21 mouse cellular contexts compared by ENCODE assay signal in the genomic region with DNA sequence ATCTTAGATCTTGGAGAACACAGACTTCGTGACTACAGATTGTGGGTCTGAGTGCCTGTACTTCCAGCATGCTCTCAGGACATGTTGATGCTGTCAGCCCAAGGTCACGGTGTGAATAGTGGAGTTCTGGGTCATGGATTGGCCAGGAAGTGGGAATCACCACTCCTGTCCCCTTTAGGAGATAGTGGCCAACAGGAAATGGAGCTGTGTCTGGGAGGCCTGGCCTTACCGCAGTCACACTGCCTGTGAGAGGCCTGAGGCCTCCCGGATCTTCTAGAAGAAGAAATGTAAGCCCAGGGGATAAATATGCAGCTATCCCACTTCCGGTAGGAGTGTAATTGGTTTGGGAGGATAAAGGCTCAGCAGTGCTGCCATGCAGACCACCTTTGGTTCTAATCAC. TPM values are rescaled to one million over a fixed set of nuclear protein-coding genes. Genes with fewer than 3 reads are reported as not detected.
"Had no signal": no experiment of that assay in that cellular context is flagged by ENCODE, and none has a peak within 500 bp of the region (broad histone marks: within the 10 kb centered on the region; RNA-seq: fewer than 3 reads in every experiment).

No protein-coding gene starts in this region.

- H3K4me3 ChIP-seq: liver, embryonic 15.5 days; lung, embryonic 15.5 days; midbrain, embryonic 13.5 days; midbrain, embryonic 15.5 days; neural tube, embryonic 13.5 days; neural tube, embryonic 15.5 days had no signal

- H3K27me3 ChIP-seq: liver, embryonic 15.5 days; lung, embryonic 15.5 days; midbrain, embryonic 13.5 days; midbrain, embryonic 15.5 days; neural tube, embryonic 13.5 days; neural tube, embryonic 15.5 days had no signal

- H3K4me1 ChIP-seq: liver, embryonic 15.5 days; lung, embryonic 15.5 days; midbrain, embryonic 13.5 days; midbrain, embryonic 15.5 days; neural tube, embryonic 13.5 days; neural tube, embryonic 15.5 days had no signal

- H3K36me3 ChIP-seq: liver, embryonic 15.5 days; lung, embryonic 15.5 days; midbrain, embryonic 13.5 days; midbrain, embryonic 15.5 days; neural tube, embryonic 13.5 days; neural tube, embryonic 15.5 days had no signal

- H3K9me3 ChIP-seq: liver, embryonic 15.5 days; lung, embryonic 15.5 days; midbrain, embryonic 15.5 days; neural tube, embryonic 15.5 days had no signal

- DNase-seq: liver, postnatal 0 days; lung, adult 2 months; lung, postnatal 14 days; lung, postnatal 36 days; retina, postnatal 1 day; right cerebral cortex, adult 18-20 months; right cerebral cortex, postnatal 25 days; right cerebral cortex, postnatal 4 days; spleen, adult 18-20 months; thymus, adult 18-20 months; thymus, postnatal 14 days; thymus, postnatal 36 days had no signal

- ATAC-seq: liver, postnatal 0 days; lung, postnatal 0 days; midbrain, embryonic 13.5 days; midbrain, embryonic 15.5 days had no signal

- H3K27ac ChIP-seq: liver, embryonic 15.5 days; lung, embryonic 15.5 days; macrophage; midbrain, embryonic 13.5 days; midbrain, embryonic 15.5 days; neural tube, embryonic 13.5 days; neural tube, embryonic 15.5 days had no signal

RNA-seq across cellular contexts. Expression of a gene that starts 12.8 kb away (rescaled TPM):
- total RNA-seq: monocyte, adult 5-6 weeks had no signal
